ENCODE assay signal across 22 mouse cellular contexts in genomic region chr8:106948678-106949243, GRCm38 (mm10). TPM values are rescaled to one million over a fixed set of nuclear protein-coding genes. Genes with fewer than 3 reads are reported as not detected.
A peak's percentile ranks its signal among the peaks of the same experiment; 100 is the strongest.
DNase-seq lines count a peak whose midpoint lies in the region; ATAC-seq lines count a peak whose summit lies in the region.
"Had no signal": no experiment of that assay in that cellular context is flagged by ENCODE, and none has a peak within 500 bp of the region (broad histone marks: within the 10 kb centered on the region; RNA-seq: fewer than 3 reads in every experiment).

No protein-coding gene starts in this region.

- intact Hi-C loops in left cerebral cortex, postnatal 36 days (cut with DNase I) = no loop called here
- intact Hi-C loops in left cerebral cortex, postnatal 10 days (cut with DNase I) = no loop called here

- DNase-seq in left cerebral cortex, postnatal 36 days (ENCODE audit: low spot score in 2 of 2) = peak; percentile 25 to 34
- DNase-seq in left cerebral cortex, postnatal 10 days (ENCODE audit: extremely low spot score in 1 of 2, low spot score in 2 of 2) = no peak
- peak; percentile 19 for DNase-seq in CD4-positive, CD25-positive, alpha-beta regulatory T cell, adult 2 months (ENCODE audit: low read depth, low spot score)
- DNase-seq in urinary bladder, postnatal 36 days (ENCODE audit: low spot score in 2 of 2) = no peak
- no peak for DNase-seq in spleen, adult 12 weeks (ENCODE audit: low spot score)
- DNase-seq: adrenal gland, postnatal 10 days; adrenal gland, postnatal 36 days; cerebellum, adult 11 months; cerebellum, adult 2 months; cerebellum, adult 9-11 months; cerebellum, postnatal 25 days; forebrain, postnatal 0 days; gastrocnemius, postnatal 10 days; gastrocnemius, postnatal 36 days; heart, postnatal 10 days; heart, postnatal 36 days; kidney, adult 11 months had no signal

- ATAC-seq in activated CD4-positive, CD25-positive, alpha-beta regulatory T cell, adult 4 months = peak; percentile 36
- ATAC-seq in inflammation-experienced regulatory T-cells, adult 6 months = peak; percentile 73
- ATAC-seq: forebrain, embryonic 14.5 days; forebrain, postnatal 0 days; hindbrain, postnatal 0 days; intestine, embryonic 15.5 days had no signal

RNA-seq across cellular contexts. Expression of gene Sntb2, which starts 13.2 kb away (rescaled TPM):
- 10 to 100 TPM; 13.7 to 17.0 TPM for total RNA-seq in left cerebral cortex, postnatal 36 days (2021)
- total RNA-seq in left cerebral cortex, postnatal 10 days (2021) = 1 to 10 TPM; 6.7 to 7.1 TPM
- 1 to 10 TPM; 3.1 to 6.1 TPM for polyA plus RNA-seq in activated CD4-positive, CD25-positive, alpha-beta regulatory T cell, adult 4 months (2017; shearing (Covaris generic))
- polyA plus RNA-seq in inflammation-experienced regulatory T-cells, adult 6 months (2017; shearing (Covaris generic)) = 1 to 10 TPM; 3.3 to 6.0 (median 4.8) TPM

RNA-seq across cellular contexts. Expression of gene Utp4, which starts 55.3 kb away (rescaled TPM):
- 10 to 100 TPM; 30.0 to 35.2 TPM for total RNA-seq in left cerebral cortex, postnatal 36 days (2021)
- 10 to 100 TPM; 25.6 to 27.4 TPM for total RNA-seq in left cerebral cortex, postnatal 10 days (2021)
- polyA plus RNA-seq in activated CD4-positive, CD25-positive, alpha-beta regulatory T cell, adult 4 months (2017; shearing (Covaris generic)) = 10 to 100 TPM; 40.0 to 54.3 TPM
- 10 to 100 TPM; 42.0 to 52.6 (median 48.3) TPM for polyA plus RNA-seq in inflammation-experienced regulatory T-cells, adult 6 months (2017; shearing (Covaris generic))

Comparison
In these comparisons a context has a peak if more than half of its experiments do, and no peak if none do; other contexts are left out.
1. DNase-seq: peak in left cerebral cortex, postnatal 36 days (2 of 2) and CD4-positive, CD25-positive, alpha-beta regulatory T cell, adult 2 months (single experiment); none in left cerebral cortex, postnatal 10 days (0 of 2), urinary bladder, postnatal 36 days (0 of 2) and spleen, adult 12 weeks (single experiment).